Mouse (Mus musculus) left cerebral cortex, postnatal 36 days (tissue): ENCODE measurements around the gene Abcg2. TPM values are rescaled to one million over a fixed set of nuclear protein-coding genes. Genes with fewer than 3 reads are reported as not detected.

ENCODE experiments used
- DNase-seq, 2 experiments: peaks; one replicate each; pipeline ENCODE4 v3.0.0; 2021 to 2022; ENCODE audit warnings: low spot score in 2 of 2, mixed read lengths in 1 of 2
- intact Hi-C: fragments of 180-260 bp; cut with DNase I; formaldehyde crosslinking; loops from one replicate; pipeline ENCODE4 v1.15.1; 2025
- total RNA-seq, 2 experiments: library from RNA; stranded (reverse); gene quantifications; 2 replicates each; pipeline ENCODE4 v1.2.3; 2021

Gene Abcg2
- total RNA-seq, 2 experiments from 2014 or later, result 18.4 to 22.9 TPM

- DNase-seq, result no peak
- intact Hi-C loops, result no loop called here
These were observed 149.5 kb downstream of the Abcg2 start for GRCm38 (mm10) chr6:58733851-58734250.

- intact Hi-C loops, result no loop called here
- no peak for DNase-seq
These were observed 150.8 kb downstream of the Abcg2 start for GRCm38 (mm10) chr6:58735090-58735489.

Other genes starting within 250 kb of the Abcg2 start
- not detected for gene Vmn1r30, start 141.1 kb upstream of the Abcg2 start, total RNA-seq
- not detected for gene Vmn1r31, start 109.2 kb upstream of the Abcg2 start, total RNA-seq
- gene Herc3, start 246.9 kb downstream of the Abcg2 start, total RNA-seq, result 100 to 1,000 TPM; 176 to 274 TPM